Mouse (Mus musculus) brain, embryonic 14.5 days (tissue): Measurements from ENCODE around the gene Serinc4. TPM values are rescaled to one million over a fixed set of nuclear protein-coding genes. Genes with fewer than 3 reads are reported as not detected.
"Not testable (repeated sequence)": the region's sequence is repeated elsewhere in the genome, so short reads cannot be mapped to it uniquely, and the experiment has no call there.

Source experiments
- DNase-seq: peaks from one replicate; pipeline ENCODE4 v3.0.0-alpha.2; 2011; ENCODE audit warnings: low read depth
- CTCF ChIP-seq: fragments of 200-500 bp; IDR thresholded peaks from 2 replicates; pipeline ENCODE4 v1.5.1; 2012; ENCODE audit warnings: inconsistent platforms, mild to moderate bottlenecking, moderate library complexity, borderline replicate concordance; ENCODE audit not compliant: insufficient read depth, insufficient read length; ENCODE audit errors: extremely low read depth
- POLR2A ChIP-seq: fragments of 200-500 bp; IDR thresholded peaks from 2 replicates; pipeline ENCODE4 v1.6.1; 2012; ENCODE audit warnings: mild to moderate bottlenecking, inconsistent platforms, borderline replicate concordance; ENCODE audit not compliant: poor library complexity, insufficient read depth, insufficient read length, severe bottlenecking; ENCODE audit errors: extremely low read depth
- polyA plus RNA-seq: library from polyadenylated mRNA; depleted of rRNA; stranded (reverse); fragments of >200 nt; gene quantifications from 2 replicates; pipeline ENCODE4 v1.2.3, GENCODE M21; 2012; rRNA removed

The Serinc4 gene
- 4.8 and 7.9 TPM in 2 replicates for polyA plus RNA-seq

DNA sequence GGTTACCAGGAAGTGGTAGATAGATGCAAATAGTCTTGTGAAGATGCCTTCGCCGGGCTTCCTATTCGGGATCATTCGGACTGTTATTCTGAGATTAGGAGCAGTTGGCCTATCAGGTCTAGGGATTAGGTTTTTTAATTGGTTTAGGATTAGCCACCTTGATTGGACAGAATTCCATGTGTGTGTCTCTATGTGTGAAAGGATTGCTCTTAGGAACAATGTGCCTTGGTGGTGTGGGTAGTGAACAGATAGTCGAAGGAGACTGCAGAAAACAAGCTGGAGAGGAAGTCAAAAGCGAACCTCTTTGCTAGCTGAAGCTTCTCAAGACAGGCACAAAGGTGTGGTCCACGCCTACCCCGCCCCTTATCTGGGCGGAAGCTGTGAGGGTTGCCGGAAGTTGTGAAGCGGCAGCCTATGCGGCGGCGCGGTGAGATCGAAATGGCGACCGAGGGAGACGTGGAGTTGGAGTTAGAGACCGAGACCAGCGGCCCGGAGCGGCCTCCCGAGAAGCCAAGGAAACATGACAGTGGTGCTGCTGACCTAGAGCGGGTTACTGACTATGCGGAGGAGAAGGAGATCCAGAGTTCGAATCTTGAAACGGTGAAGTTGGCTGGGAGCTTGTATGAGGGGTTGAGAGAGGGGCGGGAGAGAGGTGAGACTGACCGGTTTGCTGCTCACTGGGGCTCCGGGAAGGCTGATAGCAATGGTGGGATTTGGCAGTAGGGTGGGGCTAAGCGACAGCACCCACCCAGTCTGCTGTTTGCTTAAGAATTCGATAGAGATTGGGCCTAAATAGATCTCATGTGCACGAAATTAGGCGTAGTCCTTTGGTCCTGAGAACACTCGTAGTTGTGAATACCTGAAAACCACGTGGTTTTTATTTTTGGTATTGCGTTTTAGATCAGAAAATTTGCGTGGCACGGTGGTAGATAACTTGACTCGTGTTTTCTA is at the start of gene Serinc4:
Serinc4 (minus strand) TSS at position 90 of the 951 bp plus-strand sequence.
- DNase-seq, result peak; percentile 96
- TF ChIP-seq CTCF (no peak), POLR2A (peak; percentile 42; the same call in 1 of the 2 replicates)

DNA sequence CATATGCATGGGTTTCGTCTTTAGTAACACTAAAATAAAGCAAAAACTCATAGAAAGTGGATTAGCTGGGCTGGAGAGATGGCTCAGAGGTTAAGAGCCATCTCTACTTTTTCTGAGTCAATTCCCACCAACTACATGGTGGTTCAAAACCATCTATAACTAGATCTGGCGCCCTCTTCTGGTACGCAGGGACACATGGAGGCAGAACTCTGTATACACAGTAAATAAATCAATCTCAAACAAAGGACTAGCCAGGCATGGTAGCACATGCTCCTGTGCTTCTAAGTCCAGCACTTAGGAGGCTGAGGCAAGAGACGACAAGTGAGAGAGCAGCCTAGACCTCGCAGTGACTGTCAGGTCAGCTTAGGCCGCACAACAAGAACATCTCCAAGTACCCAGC is 45.0 kb upstream of the Serinc4 start:
- not testable (repeated sequence) for DNase-seq

DNA sequence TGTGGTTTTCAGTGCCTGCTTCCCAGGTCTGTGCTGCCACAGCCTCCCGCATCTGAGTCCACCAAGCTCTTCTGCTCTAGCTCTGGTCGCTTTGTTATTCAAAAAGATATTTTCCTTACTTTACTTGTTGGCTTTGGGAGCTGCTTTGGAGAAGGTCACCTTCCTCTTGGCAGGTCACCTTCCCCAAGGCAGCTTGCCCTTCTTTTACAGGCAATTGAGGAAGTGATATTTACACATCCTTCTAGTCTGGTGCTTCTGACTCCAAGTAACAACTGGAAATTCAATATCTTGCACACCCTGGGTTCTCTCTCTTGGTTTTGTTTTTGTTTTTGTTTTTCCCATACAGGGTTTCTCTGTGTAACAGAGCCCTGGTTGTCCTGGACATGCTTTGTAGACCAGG is 27.8 kb upstream of the Serinc4 start:
- DNase-seq, result not testable (repeated sequence)

DNA sequence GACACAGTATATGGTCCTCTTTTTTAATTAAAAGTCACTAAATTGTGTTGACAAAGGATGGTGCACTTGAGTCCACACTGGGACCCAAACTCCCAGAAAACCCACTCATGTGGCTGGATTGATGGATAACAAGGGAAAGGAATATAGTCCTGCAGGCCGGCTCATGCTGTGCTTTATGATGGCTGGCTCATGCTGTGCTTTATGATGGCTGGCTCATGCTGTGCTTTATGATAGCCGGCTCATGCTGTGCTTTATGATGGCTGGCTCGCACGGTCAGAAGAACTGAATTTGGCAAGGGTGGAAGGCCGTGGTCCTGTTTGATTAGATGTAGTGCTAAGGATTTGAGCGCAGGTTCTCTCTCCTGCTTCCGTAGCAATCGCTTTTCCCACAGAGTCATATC is 27.0 kb upstream of the Serinc4 start:
- peak; percentile 36 for DNase-seq
- TF ChIP-seq CTCF (no peak), POLR2A (no peak)

- DNase-seq, result not testable (repeated sequence)
Observed at GRCm38 (mm10) chr2:121480916-121481315, 24.3 kb upstream of the Serinc4 start.

- TF ChIP-seq CTCF (peak; percentile 48; the same call in 1 of the 2 replicates), POLR2A (no peak)
- DNase-seq, result peak; percentile 7
Observed at GRCm38 (mm10) chr2:121480498-121480897, 23.9 kb upstream of the Serinc4 start.

- TF ChIP-seq CTCF (no peak), POLR2A (no peak)
Observed at GRCm38 (mm10) chr2:121477491-121478266, 21.1 kb upstream of the Serinc4 start.

DNA sequence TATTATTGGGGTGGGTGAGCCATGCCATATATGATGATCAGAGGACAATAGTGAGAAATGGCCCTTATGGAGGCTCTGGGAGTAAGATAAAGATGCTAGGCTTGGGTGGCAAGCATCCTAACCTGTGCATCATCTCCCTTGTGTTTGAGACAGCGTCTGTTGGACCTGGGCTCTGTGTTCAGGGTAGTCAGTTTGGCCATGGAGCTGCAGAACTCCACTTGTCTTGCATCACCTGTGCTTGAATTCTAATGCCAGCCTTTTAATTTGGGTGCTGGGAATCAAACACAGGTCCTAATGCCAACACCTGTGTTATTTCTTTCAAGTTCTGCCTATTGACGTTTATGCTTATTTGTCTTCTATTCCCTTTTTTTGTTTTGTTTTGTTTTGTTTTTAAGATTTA is 18.7 kb upstream of the Serinc4 start:
- DNase-seq, result not testable (repeated sequence)

More at GRCm38 (mm10) chr2:121477491-121478266, 21.1 kb upstream of the Serinc4 start:
- no peak for DNase-seq

DNA sequence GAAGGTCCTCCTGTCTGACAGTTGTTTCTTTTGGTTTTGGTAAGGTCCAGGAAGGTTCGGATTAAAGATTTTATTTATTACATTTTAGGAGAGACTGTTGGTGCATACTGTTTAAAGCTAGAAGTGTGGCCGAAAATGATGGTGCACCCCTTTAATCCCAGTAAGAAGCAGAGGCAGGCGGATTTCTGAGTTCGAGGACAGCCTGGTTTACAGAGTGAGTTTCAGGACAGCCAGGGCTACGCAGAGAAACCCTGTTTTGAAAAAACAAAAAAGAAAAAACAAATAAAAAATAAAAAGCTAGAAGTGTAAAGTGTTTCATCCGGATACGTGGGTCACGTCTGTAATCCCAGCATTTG is 17.6 kb upstream of the Serinc4 start:
- no peak for DNase-seq
- TF ChIP-seq CTCF (no peak), POLR2A (no peak)

- peak; percentile 48; the same call in 1 of the 2 replicates for TF ChIP-seq POLR2A
- peak; percentile 98 for DNase-seq
Observed at GRCm38 (mm10) chr2:121473301-121474179, 17.0 kb upstream of the Serinc4 start, which contains the start of gene Mfap1b. Mfap1b (minus strand) TSS chr2:121474067.

DNA sequence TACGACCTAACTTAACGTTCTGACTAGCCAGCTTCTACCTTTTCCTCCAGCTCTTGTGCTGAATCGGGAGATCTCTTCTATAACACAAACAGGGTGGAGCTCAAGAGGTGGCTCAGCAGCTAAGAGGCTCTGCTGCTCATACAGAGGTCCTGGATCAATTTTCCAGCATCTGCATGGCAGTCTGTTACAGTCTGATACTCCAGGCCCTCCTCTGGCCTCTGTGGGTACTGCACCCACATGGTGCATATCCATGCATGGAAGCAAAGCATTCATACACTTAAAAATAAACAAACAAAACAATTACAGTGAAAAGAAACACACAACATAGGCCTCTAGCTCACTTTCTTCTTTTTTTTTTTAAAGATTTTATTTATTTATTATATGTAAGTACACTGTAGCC is 16.2 kb upstream of the Serinc4 start:
- not testable (repeated sequence) for DNase-seq

DNA sequence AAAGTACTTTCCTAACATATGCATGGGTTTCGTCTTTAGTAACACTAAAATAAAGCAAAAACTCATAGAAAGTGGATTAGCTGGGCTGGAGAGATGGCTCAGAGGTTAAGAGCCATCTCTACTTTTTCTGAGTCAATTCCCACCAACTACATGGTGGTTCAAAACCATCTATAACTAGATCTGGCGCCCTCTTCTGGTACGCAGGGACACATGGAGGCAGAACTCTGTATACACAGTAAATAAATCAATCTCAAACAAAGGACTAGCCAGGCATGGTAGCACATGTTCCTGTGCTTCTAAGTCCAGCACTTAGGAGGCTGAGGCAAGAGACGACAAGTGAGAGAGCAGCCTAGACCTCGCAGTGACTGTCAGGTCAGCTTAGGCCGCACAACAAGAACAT is 12.4 kb upstream of the Serinc4 start:
- DNase-seq, result not testable (repeated sequence)
